Mouse (Mus musculus) lung, postnatal 0 days (tissue): ENCODE measurements at regions not wholly inside any gene's neighbourhood (a gene's known extent, or its start where the extent isn't known, plus 50 kb on each side); places are given as distances from the start of the nearest gene placed in this dataset.
A peak's percentile ranks its signal among the peaks of the same experiment; 100 is the strongest.

ENCODE experiments used
- ATAC-seq: fragments of 200-750 bp; cut with Nextera tagmentation; 2 replicates; pipeline ENCODE4 v1.8.0; 2017; ENCODE audit warnings: moderate library complexity
- DNase-seq: peaks from one replicate; pipeline ENCODE4 v3.0.0-alpha.2; 2016; ENCODE audit warnings: low spot score
- H3K27ac ChIP-seq: fragments of 300-500 bp; sonication (generic); 2 replicates; pipeline ENCODE4 v1.5.1; 2014; ENCODE audit warnings: antibody characterized with exemption, mild to moderate bottlenecking, low read length, mixed read lengths
- H3K27me3 ChIP-seq: fragments of 300-500 bp; sonication (generic); replicated peaks from 2 replicates; pipeline ENCODE4 v1.6.1; 2014; ENCODE audit warnings: low read length, mixed read lengths; ENCODE audit not compliant: insufficient read depth
- H3K36me3 ChIP-seq: fragments of 300-500 bp; sonication (generic); 2 replicates; pipeline ENCODE4 v1.6.1; 2014; ENCODE audit warnings: low read length, mixed read lengths; ENCODE audit not compliant: insufficient read depth
- H3K4me1 ChIP-seq: fragments of 300-500 bp; sonication (generic); 2 replicates; pipeline ENCODE4 v1.6.1; 2014; ENCODE audit warnings: antibody characterized with exemption, low read depth, low read length, mixed read lengths; ENCODE audit not compliant: insufficient read depth
- H3K4me2 ChIP-seq: fragments of 300-500 bp; sonication (generic); replicated peaks from 2 replicates; pipeline ENCODE4 v1.6.1; 2014; ENCODE audit warnings: low read depth, mild to moderate bottlenecking, low read length, moderate library complexity, mixed read lengths
- H3K4me3 ChIP-seq: fragments of 300-500 bp; sonication (generic); 2 replicates; pipeline ENCODE4 v1.5.1; 2014; ENCODE audit warnings: low read depth, low read length
- H3K9ac ChIP-seq: fragments of 300-500 bp; sonication (generic); replicated peaks from 2 replicates; pipeline ENCODE4 v1.6.1; 2014; ENCODE audit warnings: low read depth, mild to moderate bottlenecking
- H3K9me3 ChIP-seq: fragments of 300-500 bp; sonication (generic); 2 replicates; pipeline ENCODE4 v1.6.1; 2016; ENCODE audit warnings: low read length, mixed read lengths
- CTCF ChIP-seq: IDR thresholded peaks from 2 replicates; pipeline ENCODE4 v1.5.1; 2016; ENCODE audit warnings: antibody characterized with exemption, mild to moderate bottlenecking
- EP300 ChIP-seq: IDR thresholded peaks from 2 replicates; pipeline ENCODE4 v1.6.1; 2016; ENCODE audit warnings: antibody characterized with exemption, mild to moderate bottlenecking, control low read depth
- WGBS: fragments of 180-500 bp; shearing (Covaris S2); extraction: QIAGEN DNeasy Blood & Tissue Kit; methylation state at CpG from one replicate; pipeline ENCODE4 v1.1.7; 2014; 5-methylcytosine and 5-hydroxymethylcytosine counted together

DNA sequence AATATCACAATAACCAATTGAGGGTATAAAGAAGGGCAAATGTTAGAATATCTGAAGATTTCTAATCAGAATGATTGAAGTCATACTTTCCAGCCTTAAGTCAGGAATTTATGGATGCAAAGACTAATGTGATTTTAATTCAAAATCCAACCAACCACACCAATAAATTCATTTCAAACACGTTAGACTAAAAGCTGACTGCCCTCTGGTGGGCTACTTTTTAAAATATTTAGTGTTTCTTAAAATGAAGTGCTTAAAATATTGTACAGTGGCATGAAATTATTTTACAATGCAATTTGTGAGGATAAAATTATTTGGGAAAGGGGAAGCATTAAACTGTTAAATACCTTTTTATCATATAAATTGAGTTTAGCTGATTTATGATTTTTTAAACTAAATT is 154.4 kb upstream of the Sp4 start:
- H3K9ac ChIP-seq, result no peak overlapping the region
- TF ChIP-seq EP300 (no peak), CTCF (peak; percentile 52)
- H3K36me3 ChIP-seq, result no peaks in the 10 kb centered on the region
- peaks cover 19% of the 10 kb centered on the region for H3K27me3 ChIP-seq
- 11% methylated on average over 1 of the region's 1 CpGs for WGBS
- no peak overlapping the region for H3K27ac ChIP-seq
- ATAC-seq (no peak), DNase-seq (peak; percentile 17)
- H3K9me3 ChIP-seq, result no peaks in the 10 kb centered on the region
- no peak overlapping the region for H3K4me2 ChIP-seq
- H3K4me1 ChIP-seq, result no peaks in the 10 kb centered on the region
- no peak overlapping the region for H3K4me3 ChIP-seq

DNA sequence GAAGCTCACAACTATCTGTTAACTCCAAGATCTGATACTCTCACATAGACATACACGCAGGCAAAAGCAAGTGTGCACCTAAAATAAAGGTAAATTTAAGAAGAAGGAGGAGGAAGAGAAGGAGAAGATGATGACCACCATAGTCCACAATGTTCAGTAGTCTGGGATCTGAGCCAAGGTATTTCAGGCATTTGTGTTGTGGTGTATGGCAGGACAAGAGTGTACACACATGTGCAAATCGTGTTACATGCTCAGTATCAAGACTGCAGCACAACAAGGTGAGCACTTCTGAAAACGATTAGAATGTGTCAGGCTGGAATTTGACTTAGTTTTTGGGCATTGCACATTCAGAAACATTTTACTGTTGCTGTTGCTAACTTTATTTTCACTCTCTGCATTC is 138.4 kb upstream of the Sp4 start:
- Histone ChIP-seq H3K4me3 (no peak overlapping the region), H3K36me3 (no peaks in the 10 kb centered on the region), H3K4me2 (no peak overlapping the region), H3K27me3 (no peaks in the 10 kb centered on the region), H3K4me1 (no peaks in the 10 kb centered on the region), H3K9me3 (no peaks in the 10 kb centered on the region), H3K27ac (no peak overlapping the region), H3K9ac (no peak overlapping the region)
- DNase-seq, result no peak
- WGBS, result 41% methylated on average over 3 of the region's 3 CpGs
- no peak for ATAC-seq
- no peak for TF ChIP-seq EP300
- no peak for TF ChIP-seq CTCF

GRCm38 (mm10) chr12:118438882-118439281 is 137.6 kb upstream of the Sp4 start:
- 58% methylated on average over 5 of the region's 5 CpGs for WGBS
- no peaks in the 10 kb centered on the region for H3K4me1 ChIP-seq
- ATAC-seq, result no peak
- DNase-seq, result no peak
- no peaks in the 10 kb centered on the region for H3K27me3 ChIP-seq
- no peak overlapping the region for H3K4me2 ChIP-seq
- TF ChIP-seq EP300 (no peak), CTCF (no peak)
- no peak overlapping the region for H3K4me3 ChIP-seq
- no peak overlapping the region for H3K27ac ChIP-seq
- no peak overlapping the region for H3K9ac ChIP-seq
- H3K36me3 ChIP-seq, result no peaks in the 10 kb centered on the region
- no peaks in the 10 kb centered on the region for H3K9me3 ChIP-seq

GRCm38 (mm10) chr12:118432703-118433102 is 131.5 kb upstream of the Sp4 start:
- no peak for DNase-seq

DNA sequence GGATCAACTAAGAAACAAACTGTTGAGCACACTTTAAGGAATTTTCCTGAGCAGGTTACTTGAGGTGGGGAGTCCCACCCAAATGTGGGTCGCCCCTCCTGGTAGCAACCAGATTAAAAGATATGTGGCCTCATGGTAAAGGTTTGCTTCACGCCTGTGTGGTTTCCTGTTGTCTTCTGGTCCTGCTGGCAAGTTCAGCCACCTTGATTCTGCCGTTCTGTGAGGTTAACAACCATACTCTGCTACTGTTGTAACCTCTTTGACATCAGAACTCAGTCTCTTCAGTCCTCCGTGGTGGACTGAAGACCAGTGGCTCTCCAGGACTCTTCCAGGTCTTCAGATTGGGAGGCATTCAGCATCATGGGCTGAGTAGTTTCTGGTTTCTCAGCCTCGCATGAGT is 127.1 kb upstream of the Sp4 start:
- Histone ChIP-seq H3K9ac (no peak overlapping the region), H3K27ac (no peak overlapping the region), H3K9me3 (no peaks in the 10 kb centered on the region), H3K27me3 (no peaks in the 10 kb centered on the region), H3K4me3 (no peak overlapping the region), H3K4me2 (no peak overlapping the region), H3K4me1 (no peaks in the 10 kb centered on the region), H3K36me3 (no peaks in the 10 kb centered on the region)
- 68% methylated on average over 5 of the region's 5 CpGs for WGBS
- ATAC-seq (no peak), DNase-seq (no peak)
- no peak for TF ChIP-seq CTCF
- TF ChIP-seq EP300, result no peak

More at GRCm38 (mm10) chr12:118432703-118433102, 131.5 kb upstream of the Sp4 start:
- no peak for ATAC-seq
- H3K36me3 ChIP-seq, result no peaks in the 10 kb centered on the region
- 44% methylated on average over 4 of the region's 4 CpGs for WGBS
- no peak overlapping the region for H3K27ac ChIP-seq
- no peak for TF ChIP-seq EP300
- TF ChIP-seq CTCF, result no peak
- no peak overlapping the region for H3K9ac ChIP-seq
- no peak overlapping the region for H3K4me2 ChIP-seq
- no peak overlapping the region for H3K4me3 ChIP-seq
- H3K9me3 ChIP-seq, result no peaks in the 10 kb centered on the region
- H3K4me1 ChIP-seq, result no peaks in the 10 kb centered on the region
- H3K27me3 ChIP-seq, result no peaks in the 10 kb centered on the region

GRCm38 (mm10) chr12:118415956-118416355 is 114.7 kb upstream of the Sp4 start:
- ATAC-seq (no peak), DNase-seq (no peak)
- H3K9ac ChIP-seq, result no peak overlapping the region
- H3K9me3 ChIP-seq, result no peaks in the 10 kb centered on the region
- H3K27me3 ChIP-seq, result no peaks in the 10 kb centered on the region
- TF ChIP-seq EP300 (no peak), CTCF (no peak)
- H3K4me3 ChIP-seq, result no peak overlapping the region
- H3K36me3 ChIP-seq, result no peaks in the 10 kb centered on the region
- no peak overlapping the region for H3K4me2 ChIP-seq
- no peak overlapping the region for H3K27ac ChIP-seq
- H3K4me1 ChIP-seq, result no peaks in the 10 kb centered on the region
- 75% methylated on average over 1 of the region's 1 CpGs for WGBS

DNA sequence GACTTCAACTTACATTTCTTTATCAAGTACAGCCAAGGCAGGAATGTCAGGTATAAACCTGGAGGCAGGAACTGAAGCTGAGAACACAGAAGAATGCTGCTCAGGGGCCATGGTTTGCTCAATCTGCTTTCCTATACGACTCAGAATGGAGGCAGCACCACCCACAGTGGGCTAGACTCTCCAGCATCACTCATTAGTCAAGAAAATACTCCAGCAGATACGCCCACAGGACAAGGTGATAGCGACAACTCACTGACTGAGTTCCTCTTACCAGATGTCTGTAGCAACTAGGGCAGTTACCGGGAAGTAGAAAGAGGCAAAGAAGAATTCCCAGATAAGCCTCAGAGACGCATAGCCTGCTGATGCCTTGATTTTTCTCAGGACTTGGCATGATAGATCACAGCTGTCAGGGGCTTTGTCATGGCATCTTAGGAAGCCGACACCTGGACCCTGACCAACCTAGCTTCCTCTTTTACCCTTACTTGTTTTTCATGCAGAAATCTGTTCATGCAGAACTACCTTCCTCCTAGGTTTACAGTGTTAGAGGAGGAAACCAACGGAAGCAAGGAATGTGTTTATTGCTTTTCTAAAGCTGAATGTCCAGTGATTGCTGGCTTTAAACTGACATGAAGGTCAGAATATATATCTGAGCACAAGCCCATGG is 110.7 kb upstream of the Sp4 start:
- no peak overlapping the region for H3K27ac ChIP-seq
- no peak overlapping the region for H3K4me2 ChIP-seq
- H3K4me3 ChIP-seq, result no peak overlapping the region
- TF ChIP-seq EP300 (no peak), CTCF (no peak)
- no peaks in the 10 kb centered on the region for H3K36me3 ChIP-seq
- 24% methylated on average over 7 of the region's 7 CpGs for WGBS
- DNase-seq (no peak), ATAC-seq (no peak)
- H3K9me3 ChIP-seq, result no peaks in the 10 kb centered on the region
- no peaks in the 10 kb centered on the region for H3K4me1 ChIP-seq
- no peaks in the 10 kb centered on the region for H3K27me3 ChIP-seq
- no peak overlapping the region for H3K9ac ChIP-seq
